Mouse (Mus musculus) CH12F3 (cell line): ENCODE results near the gene Serpinb9c.
"Not testable (repeated sequence)": the region's sequence is repeated elsewhere in the genome, so short reads cannot be mapped to it uniquely, and the experiment has no call there.

Experiments
- in situ Hi-C: fragments of 300-500 bp; cut with MboI; formaldehyde crosslinking; loops from 2 replicates; pipeline ENCODE4 v1.14.3; 2020; ENCODE audit warnings: low sequenced_read_pairs

Serpinb9c gene

GRCm38 (mm10) chr13:33159642-33160041 lies at the start of gene Serpinb9c:
Gene Serpinb9c, minus strand, starts transcription at chr13:33159742.
- in situ Hi-C loops, result no loop called here

GRCm38 (mm10) chr13:33199740-33200139 lies 40.2 kb upstream of the Serpinb9c start:
- in situ Hi-C loops, result no loop called here

GRCm38 (mm10) chr13:33192659-33193058 lies 33.1 kb upstream of the Serpinb9c start, which contains the start of gene Serpinb9d:
Gene Serpinb9d, plus strand, starts transcription at chr13:33192959.
- in situ Hi-C loops, result no loop called here

- in situ Hi-C loops, result not testable (repeated sequence)
Observed at GRCm38 (mm10) chr13:33190486-33190885, 30.9 kb upstream of the Serpinb9c start.

- in situ Hi-C loops, result no loop called here
Observed at GRCm38 (mm10) chr13:33141435-33141834, 18.1 kb downstream of the Serpinb9c start.

GRCm38 (mm10) chr13:33137717-33138116 lies 21.8 kb downstream of the Serpinb9c start:
- in situ Hi-C loops, result no loop called here

- in situ Hi-C loops, result no loop called here
Observed at GRCm38 (mm10) chr13:33113054-33113453, 46.5 kb downstream of the Serpinb9c start.

- in situ Hi-C loops, result no loop called here
Observed at GRCm38 (mm10) chr13:33105626-33106025, 53.9 kb downstream of the Serpinb9c start.
